Mouse (Mus musculus) stomach, embryonic 16.5 days (tissue): Measurements from ENCODE around the gene Slc22a2. TPM values are rescaled to one million over a fixed set of nuclear protein-coding genes. Genes with fewer than 3 reads are reported as not detected.

Experiments used
- ATAC-seq: fragments of 200-750 bp; cut with Nextera tagmentation; 2 replicates; pipeline ENCODE4 v1.8.0; 2017; ENCODE audit warnings: moderate number of reproducible peaks, moderate TSS enrichment; ENCODE audit not compliant: insufficient read depth, low FRiP score
- H3K27ac ChIP-seq: fragments of 300-500 bp; sonication (generic); 2 replicates; pipeline ENCODE4 v1.5.1; 2014; ENCODE audit warnings: low read length
- H3K27me3 ChIP-seq: fragments of 300-500 bp; sonication (generic); 2 replicates; pipeline ENCODE4 v1.6.1; 2014; ENCODE audit warnings: low read length, control low read depth, mixed read lengths; ENCODE audit not compliant: control insufficient read depth, insufficient read depth
- H3K36me3 ChIP-seq: fragments of 300-500 bp; sonication (generic); 2 replicates; pipeline ENCODE4 v1.6.1; 2014; ENCODE audit warnings: low read length; ENCODE audit not compliant: control insufficient read depth, insufficient read depth
- H3K4me1 ChIP-seq: fragments of 300-500 bp; sonication (generic); 2 replicates; pipeline ENCODE4 v1.6.1; 2014; ENCODE audit warnings: low read length, control low read depth, mixed read lengths; ENCODE audit not compliant: control insufficient read depth, insufficient read depth
- H3K4me2 ChIP-seq: fragments of 300-500 bp; sonication (generic); 2 replicates; pipeline ENCODE4 v1.6.1; 2014; ENCODE audit warnings: low read depth, low read length, mixed read lengths
- H3K4me3 ChIP-seq: fragments of 300-500 bp; sonication (generic); replicated peaks from 2 replicates; pipeline ENCODE4 v1.5.1; 2014; ENCODE audit warnings: mild to moderate bottlenecking, low read length
- H3K9ac ChIP-seq: fragments of 300-500 bp; sonication (generic); 2 replicates; pipeline ENCODE4 v1.6.1; 2014; ENCODE audit warnings: low read length
- H3K9me3 ChIP-seq: fragments of 300-500 bp; sonication (generic); replicated peaks from 2 replicates; pipeline ENCODE4 v1.6.1; 2016; ENCODE audit warnings: low read length, control low read depth; ENCODE audit not compliant: control insufficient read depth
- WGBS: fragments of 180-500 bp; shearing (Covaris S2); extraction: QIAGEN DNeasy Blood & Tissue Kit; methylation state at CpG from one replicate; pipeline ENCODE4 v1.1.7; 2014; 5-methylcytosine and 5-hydroxymethylcytosine counted together
- polyA plus RNA-seq: library from polyadenylated mRNA; unstranded; fragments of >200 nt; fragmentation: Nextera tagmentation; extraction: Ambion mirVana; gene quantifications from 2 replicates; pipeline ENCODE4 v1.2.1, GENCODE M21; 2015

Slc22a2 gene
- polyA plus RNA-seq, 1 experiment from 2014 or later: 0.06 TPM

- Histone ChIP-seq H3K9me3 (no peaks in the 10 kb centered on the region), H3K4me3 (no peak overlapping the region), H3K4me2 (no peak overlapping the region), H3K27me3 (no peaks in the 10 kb centered on the region), H3K9ac (no peak overlapping the region), H3K27ac (no peak overlapping the region), H3K36me3 (no peaks in the 10 kb centered on the region), H3K4me1 (no peaks in the 10 kb centered on the region)
- WGBS: 77% methylated on average over 3 of the region's 3 CpGs
- ATAC-seq: no peak
Measured at GRCm38 (mm10) chr17:12654061-12654460, 70.1 kb downstream of the Slc22a2 start.

- WGBS: 66% methylated on average over 7 of the region's 7 CpGs
- H3K9ac ChIP-seq: no peak overlapping the region
- H3K27me3 ChIP-seq: no peaks in the 10 kb centered on the region
- H3K9me3 ChIP-seq: no peaks in the 10 kb centered on the region
- no peak overlapping the region for H3K4me3 ChIP-seq
- no peak for ATAC-seq
- no peak overlapping the region for H3K27ac ChIP-seq
- no peaks in the 10 kb centered on the region for H3K4me1 ChIP-seq
- no peaks in the 10 kb centered on the region for H3K36me3 ChIP-seq
- H3K4me2 ChIP-seq: no peak overlapping the region
Measured at GRCm38 (mm10) chr17:12655826-12656225, 71.9 kb downstream of the Slc22a2 start.

DNA sequence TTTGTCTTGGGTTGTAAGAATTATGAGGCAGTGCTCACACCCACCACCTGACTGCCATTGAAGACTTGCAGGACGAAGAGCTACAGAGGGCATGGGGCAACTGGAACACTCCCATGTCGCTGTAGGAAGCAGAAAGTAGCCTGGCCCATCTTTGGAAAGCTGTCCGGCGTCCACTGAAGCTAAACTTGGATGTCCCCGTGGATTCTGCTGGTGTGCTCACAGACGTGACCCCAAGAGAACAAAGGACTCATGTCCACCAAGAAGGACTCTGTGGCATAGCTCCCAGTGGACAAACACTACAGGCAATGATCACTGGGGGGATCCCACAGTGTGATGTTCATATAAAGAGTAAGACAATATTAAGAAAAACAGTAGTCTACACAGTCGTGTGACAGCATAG is 74.9 kb downstream of the Slc22a2 start:
- no peak overlapping the region for H3K9ac ChIP-seq
- H3K27ac ChIP-seq: no peak overlapping the region
- H3K9me3 ChIP-seq: no peaks in the 10 kb centered on the region
- H3K4me1 ChIP-seq: no peaks in the 10 kb centered on the region
- WGBS: 78% methylated on average over 7 of the region's 7 CpGs
- H3K4me3 ChIP-seq: no peak overlapping the region
- no peaks in the 10 kb centered on the region for H3K36me3 ChIP-seq
- no peak for ATAC-seq
- no peaks in the 10 kb centered on the region for H3K27me3 ChIP-seq
- H3K4me2 ChIP-seq: no peak overlapping the region

DNA sequence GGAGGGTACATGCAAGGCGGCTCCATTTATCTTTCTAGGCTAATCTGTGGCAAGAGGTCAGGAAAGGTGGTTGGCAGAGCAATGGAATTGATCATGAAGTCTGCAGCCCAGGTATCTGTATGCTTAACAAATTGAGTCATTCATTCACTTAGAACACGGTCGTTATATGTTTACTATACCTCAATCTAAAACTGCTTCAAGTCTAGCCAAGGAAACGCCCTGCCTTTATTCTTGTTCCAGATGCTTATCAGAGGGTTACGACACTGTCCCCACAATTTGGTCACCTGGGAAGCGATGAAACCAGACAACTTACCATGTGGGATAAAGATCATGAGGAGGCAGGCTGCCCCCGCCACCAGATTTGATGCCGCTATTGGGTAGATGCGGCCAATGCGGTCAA is 75.3 kb downstream of the Slc22a2 start:
- H3K27ac ChIP-seq: no peak overlapping the region
- WGBS: 81% methylated on average over 10 of the region's 10 CpGs
- H3K4me1 ChIP-seq: no peaks in the 10 kb centered on the region
- H3K4me2 ChIP-seq: no peak overlapping the region
- no peaks in the 10 kb centered on the region for H3K9me3 ChIP-seq
- no peak for ATAC-seq
- no peaks in the 10 kb centered on the region for H3K27me3 ChIP-seq
- H3K36me3 ChIP-seq: no peaks in the 10 kb centered on the region
- no peak overlapping the region for H3K4me3 ChIP-seq
- H3K9ac ChIP-seq: no peak overlapping the region

GRCm38 (mm10) chr17:12660572-12661260 is 76.8 kb downstream of the Slc22a2 start:
- no peak overlapping the region for H3K27ac ChIP-seq
- no peaks in the 10 kb centered on the region for H3K27me3 ChIP-seq
- no peak overlapping the region for H3K4me2 ChIP-seq
- H3K9me3 ChIP-seq: no peaks in the 10 kb centered on the region
- 67% methylated on average over 13 of the region's 13 CpGs for WGBS
- H3K9ac ChIP-seq: no peak overlapping the region
- no peaks in the 10 kb centered on the region for H3K36me3 ChIP-seq
- H3K4me1 ChIP-seq: no peaks in the 10 kb centered on the region
- H3K4me3 ChIP-seq: no peak overlapping the region
- ATAC-seq: peak; percentile 52; the same call in 1 of the 2 replicates

GRCm38 (mm10) chr17:12664156-12664555 is 80.2 kb downstream of the Slc22a2 start:
- Histone ChIP-seq H3K9me3 (no peaks in the 10 kb centered on the region), H3K4me1 (0 out of 2 replicates have a peak, but pooled peaks cover 3% of the 10 kb centered on the region), H3K4me3 (no peak overlapping the region), H3K27me3 (no peaks in the 10 kb centered on the region), H3K4me2 (no peak overlapping the region), H3K27ac (no peak overlapping the region), H3K9ac (no peak overlapping the region), H3K36me3 (no peaks in the 10 kb centered on the region)
- no peak for ATAC-seq
- 75% methylated on average over 8 of the region's 8 CpGs for WGBS

DNA sequence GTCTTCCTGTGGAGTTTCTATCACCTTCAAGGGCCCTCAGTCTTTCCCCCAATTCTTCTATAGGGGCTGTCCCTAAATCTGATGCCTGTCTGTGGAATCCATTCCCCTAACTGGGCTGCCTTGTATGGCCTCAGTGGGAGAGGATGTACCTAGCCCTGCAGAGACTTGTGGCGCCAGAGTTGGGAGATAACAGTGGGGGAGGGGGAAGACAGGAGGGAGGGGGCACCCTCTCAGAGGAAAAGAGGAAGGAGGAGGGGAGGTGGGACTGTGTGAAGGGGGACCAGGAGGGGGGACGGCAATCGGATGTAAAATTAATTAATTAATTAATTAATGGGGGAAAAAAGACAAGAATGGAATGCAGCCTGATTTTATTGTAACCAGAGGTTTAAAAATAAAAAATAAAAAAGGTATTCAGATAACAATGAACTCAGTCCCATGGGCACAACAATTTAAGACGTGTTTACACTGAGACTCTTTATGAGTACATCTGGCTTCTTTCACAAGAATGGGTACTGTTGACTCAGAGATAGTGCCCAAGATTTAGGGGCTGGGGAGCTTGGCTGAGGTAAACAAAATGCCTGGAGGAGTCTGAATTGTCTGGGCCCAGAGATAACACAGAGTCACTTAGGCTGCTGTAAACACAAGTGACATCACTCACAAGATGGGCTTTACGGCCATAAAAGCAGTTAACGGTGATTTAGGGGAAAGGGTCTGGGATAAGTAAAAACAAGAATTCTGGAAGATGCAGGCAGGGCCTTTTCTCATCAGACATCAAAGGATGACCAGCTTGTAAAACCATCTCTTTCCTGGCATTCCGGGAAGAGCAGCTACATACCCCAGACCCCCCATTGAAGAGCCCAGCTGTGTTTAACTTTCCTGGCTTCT is 84.8 kb downstream of the Slc22a2 start:
- 28% methylated on average over 7 of the region's 7 CpGs for WGBS
- Histone ChIP-seq H3K9me3 (no peaks in the 10 kb centered on the region), H3K4me1 (0 out of 2 replicates have a peak, but pooled peaks cover 6% of the 10 kb centered on the region), H3K27me3 (no peaks in the 10 kb centered on the region), H3K9ac (no peak overlapping the region), H3K4me3 (no peak overlapping the region), H3K27ac (no peak overlapping the region), H3K36me3 (no peaks in the 10 kb centered on the region), H3K4me2 (no peak overlapping the region)
- ATAC-seq: no peak

GRCm38 (mm10) chr17:12669363-12669679 is 85.4 kb downstream of the Slc22a2 start:
- Histone ChIP-seq H3K4me3 (no peak overlapping the region), H3K27ac (no peak overlapping the region), H3K36me3 (no peaks in the 10 kb centered on the region), H3K9me3 (no peaks in the 10 kb centered on the region), H3K27me3 (no peaks in the 10 kb centered on the region), H3K4me1 (0 out of 2 replicates have a peak, but pooled peaks cover 6% of the 10 kb centered on the region), H3K4me2 (no peak overlapping the region), H3K9ac (no peak overlapping the region)
- ATAC-seq: peak; percentile 35; the same call in 1 of the 2 replicates

- no peak overlapping the region for H3K4me2 ChIP-seq
- 71% methylated on average over 5 of the region's 5 CpGs for WGBS
- no peaks in the 10 kb centered on the region for H3K36me3 ChIP-seq
- no peak overlapping the region for H3K27ac ChIP-seq
- no peak overlapping the region for H3K4me3 ChIP-seq
- H3K27me3 ChIP-seq: no peaks in the 10 kb centered on the region
- ATAC-seq: no peak
- H3K4me1 ChIP-seq: peaks cover 9% of the 10 kb centered on the region; the same call in 1 of the 2 replicates
- H3K9me3 ChIP-seq: no peaks in the 10 kb centered on the region
- H3K9ac ChIP-seq: no peak overlapping the region
Measured at GRCm38 (mm10) chr17:12671029-12671605, 87.2 kb downstream of the Slc22a2 start.
